Mouse (Mus musculus) CD4-positive naive resting alpha-beta T cell, adult 76 days (primary cell): Measurements from ENCODE around the gene Ctns. TPM values are rescaled to one million over a fixed set of nuclear protein-coding genes. Genes with fewer than 3 reads are reported as not detected.

Source experiments
- total RNA-seq: library from RNA; stranded (reverse); gene quantifications from one replicate; pipeline ENCODE4 v1.2.4, GENCODE M21; 2023

The Ctns gene
- total RNA-seq, result 22.3 TPM

DNA sequence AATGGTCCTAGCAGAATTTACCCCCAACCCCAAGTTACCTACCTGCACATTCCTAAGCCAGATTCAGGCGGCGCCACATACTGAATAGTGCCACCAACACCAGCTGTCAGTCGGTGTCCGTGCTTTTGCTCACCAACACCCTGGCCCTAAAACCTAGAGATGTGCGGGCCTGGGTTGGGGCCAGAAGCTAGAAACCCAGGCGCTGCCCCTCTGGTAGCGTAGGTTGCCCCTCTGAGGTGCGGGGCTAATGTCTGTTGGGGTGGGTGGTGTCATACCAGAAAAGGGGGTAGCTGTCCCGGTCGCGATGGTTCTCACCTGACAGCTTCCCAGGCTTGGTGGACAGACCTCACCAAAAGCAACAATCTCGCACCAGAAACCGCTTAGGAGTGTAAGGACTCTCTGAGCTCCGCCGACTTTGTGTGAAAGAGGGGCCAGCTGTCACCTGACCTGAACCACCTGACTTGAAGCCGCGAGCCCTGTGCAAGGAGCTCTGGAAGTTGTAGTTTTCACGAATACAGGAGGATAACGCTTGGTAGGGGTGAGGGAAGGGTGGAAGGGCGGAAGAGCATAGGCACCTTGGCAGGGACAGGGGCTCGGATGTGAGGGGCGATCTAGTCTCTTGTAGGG, at the start of gene Ctns:
Gene Ctns (minus strand): TSS at position 440 of the 627 bp plus-strand sequence.

DNA sequence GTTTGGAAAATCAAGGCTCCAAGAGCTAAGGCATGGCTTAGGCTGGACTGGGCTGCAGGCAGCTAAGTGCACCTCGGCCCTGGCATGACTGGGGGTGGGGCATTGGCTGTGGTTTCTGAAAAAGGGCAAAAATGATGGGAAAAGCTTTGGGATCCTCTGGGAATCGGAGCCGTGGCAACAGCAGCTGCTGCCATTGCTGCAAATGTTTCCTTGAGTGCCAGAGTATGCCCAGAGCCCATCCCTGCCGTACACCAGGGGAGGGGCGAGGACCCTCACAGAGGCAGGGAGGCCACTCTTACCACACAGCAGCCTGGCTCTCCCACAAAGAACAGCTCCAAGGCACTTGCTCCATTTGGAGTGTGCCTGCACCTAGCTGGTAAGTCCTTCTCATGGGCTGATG, 35.1 kb upstream of the Ctns start, which contains the start of gene Trpv1:
Gene Trpv1 (plus strand): TSS at position 301 of the 400 bp plus-strand sequence.

GRCm38 (mm10) chr11:73199230-73199712, 429 bp upstream of the Ctns start, which contains the start of gene Shpk:
Gene Shpk, plus strand, starts transcription at chr11:73199460.

DNA sequence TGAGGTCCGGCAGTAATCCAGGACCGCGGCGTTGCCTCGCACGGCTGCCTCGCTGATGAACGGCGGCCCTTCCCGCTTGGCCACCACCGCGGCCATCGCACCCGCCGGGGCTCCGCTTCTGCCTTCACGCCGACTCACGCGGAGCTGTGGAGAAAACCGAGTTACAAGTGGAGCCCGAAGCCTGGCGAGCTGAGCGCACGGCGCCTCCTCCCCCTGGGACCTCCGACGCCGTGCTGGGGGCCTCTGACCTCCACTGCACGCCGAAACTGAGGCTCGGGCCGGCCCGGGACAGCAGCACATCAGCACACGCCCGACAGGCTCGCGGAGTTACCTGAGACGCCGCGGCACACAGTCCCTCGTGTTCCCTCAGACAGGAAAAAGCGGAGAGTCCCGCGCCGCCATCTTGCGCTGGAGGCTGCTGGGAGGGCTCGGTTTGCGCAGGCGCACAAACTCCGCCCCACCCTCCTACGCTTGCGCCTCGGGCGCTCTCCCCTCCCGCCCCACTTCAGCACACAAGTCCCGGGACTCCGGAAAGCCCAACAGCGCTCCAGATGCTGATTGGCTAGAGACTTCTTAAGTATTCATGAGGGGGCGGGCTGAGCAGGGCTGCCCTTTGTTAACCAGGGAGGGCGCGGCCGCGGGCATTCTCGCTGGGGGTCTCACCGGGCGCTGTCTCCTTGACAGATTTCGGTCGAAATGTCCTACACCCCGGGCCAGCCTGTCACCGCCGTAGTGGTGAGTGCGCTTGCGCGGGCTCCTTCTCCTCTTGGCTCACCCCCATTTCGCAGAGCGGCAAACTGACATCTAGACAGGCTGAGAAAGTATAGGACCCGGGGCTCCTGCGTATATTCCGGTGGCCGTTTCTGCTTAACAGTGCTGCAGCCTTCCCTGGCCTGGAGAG, 22.0 kb downstream of the Ctns start, which contains the start of the genes Emc6 and Tax1bp3:
Gene Emc6 (minus strand): TSS at position 430 of the 901 bp plus-strand sequence.
Gene Tax1bp3 (plus strand): TSS at position 476 of the 901 bp plus-strand sequence.

DNA sequence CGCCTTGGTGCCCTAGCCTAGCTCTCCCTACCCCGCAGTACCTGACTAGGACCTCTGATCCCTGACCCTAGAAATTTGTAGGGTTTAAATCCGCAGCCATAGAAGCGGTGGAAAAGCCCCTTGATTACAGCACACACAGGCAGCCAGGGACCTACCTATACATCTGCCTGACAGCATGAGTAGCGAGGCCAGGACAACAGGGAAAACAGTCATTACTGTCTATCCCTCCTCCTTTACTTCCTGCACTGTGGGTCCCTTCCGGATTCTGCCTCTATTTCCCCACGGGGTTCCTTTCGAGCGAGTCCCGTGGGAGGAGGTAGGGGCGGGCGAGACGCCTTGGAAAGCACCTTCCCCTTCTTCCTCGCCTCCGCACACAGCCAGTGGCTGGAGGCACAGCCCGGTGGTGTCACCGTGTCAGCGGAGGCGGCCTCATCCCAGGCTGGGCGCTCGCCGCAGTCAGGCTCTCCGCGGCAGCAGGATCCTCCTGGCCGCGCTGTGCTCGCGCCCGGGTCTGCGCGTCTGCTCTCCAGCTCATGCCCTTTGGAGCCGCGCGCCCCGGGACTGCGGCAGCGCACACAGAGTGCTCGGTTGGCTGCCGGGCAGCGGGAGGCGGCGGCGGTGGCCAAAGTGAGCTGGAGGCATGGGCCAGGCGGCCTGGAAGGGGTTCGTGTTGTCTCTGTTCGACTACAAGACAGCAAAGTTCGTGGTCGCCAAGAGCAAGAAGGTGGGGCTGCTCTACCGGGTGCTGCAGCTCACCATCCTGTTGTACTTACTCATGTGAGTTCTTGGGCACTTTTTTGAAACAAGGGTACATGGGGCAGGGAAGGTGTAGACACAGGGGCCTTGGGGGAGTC, 38.7 kb downstream of the Ctns start, which contains the start of gene P2rx5:
Gene P2rx5 (plus strand): TSS at position 465 of the 854 bp plus-strand sequence.

DNA sequence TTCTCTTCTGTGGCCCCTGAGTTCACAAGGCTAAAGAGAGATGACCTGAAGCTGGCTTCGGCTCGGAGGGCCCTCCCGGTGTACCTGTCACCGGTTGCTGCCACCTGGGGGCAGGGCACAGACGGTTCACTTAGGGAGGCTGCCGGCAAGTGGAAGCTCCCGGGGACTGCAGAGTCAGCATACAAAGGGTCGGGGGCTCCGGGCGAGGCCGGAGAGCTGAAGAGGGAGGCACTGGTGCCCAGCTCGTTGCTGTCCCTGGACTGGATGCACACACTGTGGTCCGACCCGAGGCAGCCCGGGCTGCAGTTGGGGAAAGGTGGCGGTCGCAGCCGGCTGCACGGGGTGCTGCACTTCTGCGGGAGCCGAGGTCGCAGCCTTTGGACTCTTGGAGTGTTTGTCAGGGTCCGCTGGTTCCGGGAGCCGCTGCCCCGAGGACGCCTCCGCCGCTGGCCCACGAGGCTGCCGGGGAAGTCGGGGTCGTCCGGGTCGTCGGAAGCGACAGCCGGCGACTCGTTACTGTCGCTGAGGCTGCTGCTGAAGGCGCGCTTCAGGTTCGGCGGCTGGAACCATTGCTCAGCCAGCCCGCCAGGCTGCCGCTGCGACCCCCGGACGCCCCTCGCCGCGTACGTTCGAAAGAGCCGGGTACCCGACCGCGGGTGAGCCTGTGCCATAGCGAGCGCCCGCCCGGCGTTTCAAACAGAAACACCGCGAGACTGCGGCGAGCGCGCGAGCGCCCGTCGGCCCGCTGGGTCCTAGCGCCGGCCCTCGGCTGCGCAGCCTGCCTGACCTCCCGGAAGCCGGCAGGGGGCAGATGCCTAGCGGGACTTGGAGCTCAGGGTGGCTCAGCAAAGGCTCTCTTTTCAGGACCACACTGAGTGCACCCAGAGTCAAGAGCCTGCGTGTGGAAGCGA, 61.0 kb downstream of the Ctns start, which contains the start of gene Haspin:
Gene Haspin (minus strand): TSS at position 704 of the 911 bp plus-strand sequence.

Other genes with a start within 250 kb of the Ctns start
- gene Atp2a3, start 237.9 kb downstream of the Ctns start, total RNA-seq, result 246 TPM
- gene P2rx1, start 199.9 kb downstream of the Ctns start, total RNA-seq, result 1.7 TPM
- gene Camkk1, start 180.0 kb downstream of the Ctns start, total RNA-seq, result 3.6 TPM
- 23.8 TPM for gene Ncbp3, start 151.3 kb downstream of the Ctns start, total RNA-seq
- 1.4 TPM for gene Itgae, start 108.5 kb downstream of the Ctns start, total RNA-seq
- gene Haspin, start 60.7 kb downstream of the Ctns start, total RNA-seq, result 2.1 TPM
- not detected for gene P2rx5, start 38.6 kb downstream of the Ctns start, total RNA-seq
- gene Emc6, start 22.0 kb downstream of the Ctns start, total RNA-seq, result 50.9 TPM
- gene Tax1bp3, start 22.0 kb downstream of the Ctns start, total RNA-seq, result 7.9 TPM
- gene Shpk, start 418 bp upstream of the Ctns start, total RNA-seq, result 6.1 TPM
- not detected for gene Trpv1, start 35.2 kb upstream of the Ctns start, total RNA-seq
- not detected for gene Trpv3, start 68.3 kb upstream of the Ctns start, total RNA-seq
- 1.2 TPM for gene Aspa, start 130.6 kb upstream of the Ctns start, total RNA-seq
- gene Gm49340, start 130.7 kb upstream of the Ctns start, total RNA-seq, result not detected
- gene Spata22, start 130.7 kb upstream of the Ctns start, total RNA-seq, result not detected
- not detected for gene Olfr20, start 151.7 kb upstream of the Ctns start, total RNA-seq
- not detected for gene Olfr376, start 172.2 kb upstream of the Ctns start, total RNA-seq
- gene Olfr1, start 200.6 kb upstream of the Ctns start, total RNA-seq, result not detected
- not detected for gene Olfr378, start 229.4 kb upstream of the Ctns start, total RNA-seq